Mouse (Mus musculus) liver, adult (tissue): ENCODE measurements around the gene Slc36a3.

Experiments used
- GATA4 ChIP-seq: IDR thresholded peaks from 2 replicates; pipeline ENCODE4 v1.6.1; 2014; ENCODE audit warnings: mild to moderate bottlenecking, low read length; ENCODE audit not compliant: insufficient replicate concordance

Gene Slc36a3

GRCm38 (mm10) chr11:55151608-55152007, at the start of gene Slc36a3:
Slc36a3 (minus strand) TSS chr11:55151708.
- no peak for TF ChIP-seq GATA4

GRCm38 (mm10) chr11:55197740-55198510, 46.4 kb upstream of the Slc36a3 start:
- no peak for TF ChIP-seq GATA4

GRCm38 (mm10) chr11:55197086-55197485, 45.6 kb upstream of the Slc36a3 start:
- no peak for TF ChIP-seq GATA4

GRCm38 (mm10) chr11:55190216-55190615, 38.7 kb upstream of the Slc36a3 start:
- TF ChIP-seq GATA4 = no peak

GRCm38 (mm10) chr11:55187777-55188176, 36.3 kb upstream of the Slc36a3 start:
- no peak for TF ChIP-seq GATA4

- TF ChIP-seq GATA4 = no peak
Observed at GRCm38 (mm10) chr11:55187292-55187691, 35.8 kb upstream of the Slc36a3 start.

GRCm38 (mm10) chr11:55184733-55185291, 33.3 kb upstream of the Slc36a3 start, which contains the start of gene Slc36a2:
Slc36a2 (minus strand) TSS chr11:55185077.
- TF ChIP-seq GATA4 = no peak

GRCm38 (mm10) chr11:55184246-55184645, 32.7 kb upstream of the Slc36a3 start:
- TF ChIP-seq GATA4 = no peak

- no peak for TF ChIP-seq GATA4
Observed at GRCm38 (mm10) chr11:55183124-55183523, 31.6 kb upstream of the Slc36a3 start.

GRCm38 (mm10) chr11:55179856-55180255, 28.3 kb upstream of the Slc36a3 start:
- no peak for TF ChIP-seq GATA4

GRCm38 (mm10) chr11:55178830-55179229, 27.3 kb upstream of the Slc36a3 start:
- no peak for TF ChIP-seq GATA4

GRCm38 (mm10) chr11:55170501-55170900, 19.0 kb upstream of the Slc36a3 start:
- no peak for TF ChIP-seq GATA4

- no peak for TF ChIP-seq GATA4
Observed at GRCm38 (mm10) chr11:55168914-55169313, 17.4 kb upstream of the Slc36a3 start.

GRCm38 (mm10) chr11:55168504-55168903, 17.0 kb upstream of the Slc36a3 start:
- no peak for TF ChIP-seq GATA4

GRCm38 (mm10) chr11:55165748-55166147, 14.2 kb upstream of the Slc36a3 start:
- TF ChIP-seq GATA4 = no peak

GRCm38 (mm10) chr11:55164723-55165122, 13.2 kb upstream of the Slc36a3 start:
- no peak for TF ChIP-seq GATA4
